Mouse (Mus musculus): ENCODE measurements around the gene Pnrc2. TPM values are rescaled to one million over a fixed set of nuclear protein-coding genes. Genes with fewer than 3 reads are reported as not detected.

Gene Pnrc2
- polyA plus RNA-seq, 1 experiment from 2014 or later: 167 TPM

DNA sequence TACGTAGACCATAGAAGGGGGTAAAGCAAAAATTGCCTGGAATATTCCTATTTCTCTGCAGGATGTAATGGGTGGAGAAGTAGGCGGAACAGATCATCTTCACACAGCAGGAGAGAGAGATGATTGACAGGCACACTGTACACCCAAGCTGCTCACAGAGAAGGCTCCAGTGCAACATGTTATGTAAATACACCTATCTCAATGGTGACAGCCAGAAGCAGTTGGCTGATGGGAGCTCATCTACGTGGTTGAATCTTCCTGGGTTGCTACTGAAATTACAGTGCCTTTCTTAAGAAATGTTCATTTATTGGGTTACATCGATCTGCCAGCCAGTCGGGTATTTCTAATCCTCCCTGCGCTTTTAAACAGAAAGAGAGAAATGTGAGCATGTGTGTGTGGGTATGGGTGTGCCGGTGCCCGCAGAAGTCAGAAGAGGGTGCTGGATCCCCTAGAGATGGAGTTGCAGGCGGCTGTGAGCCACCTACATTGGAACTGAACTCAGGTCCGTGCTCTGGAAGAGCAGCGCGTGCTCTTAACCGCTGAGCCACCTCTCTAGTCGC is 19.6 kb downstream of the Pnrc2 start:
- Histone ChIP-seq H3K4me2 (ENCODE audit: low read length) (no peak overlapping the region), H3K9ac (ENCODE audit: low read length) (no peak overlapping the region), H3K4me3 (ENCODE audit: low read depth, low read length) (no peak overlapping the region), H3K36me3 (ENCODE audit: control insufficient read depth, insufficient read depth, low read length) (peaks cover 8% of the 10 kb centered on the region; the same call in 1 of the 2 replicates), H3K9me3 (ENCODE audit: control insufficient read depth, low read length) (no peaks in the 10 kb centered on the region), H3K4me1 (replicated peaks; ENCODE audit: control insufficient read depth, insufficient read depth, low read length) (peaks cover 26% of the 10 kb centered on the region), H3K27ac (ENCODE audit: low read depth) (0 out of 2 replicates have a peak overlapping the region, but pooled peaks have one; percentile 99), H3K27me3 (replicated peaks; ENCODE audit: control insufficient read depth, insufficient read depth, low read length) (no peaks in the 10 kb centered on the region)
- 90% methylated on average over 14 of the region's 14 CpGs for WGBS
- ATAC-seq (replicated peaks; ENCODE audit: low FRiP score, low TSS enrichment, low read depth) (no peak), DNase-seq (ENCODE audit: low spot score) (peak; percentile 44)

DNA sequence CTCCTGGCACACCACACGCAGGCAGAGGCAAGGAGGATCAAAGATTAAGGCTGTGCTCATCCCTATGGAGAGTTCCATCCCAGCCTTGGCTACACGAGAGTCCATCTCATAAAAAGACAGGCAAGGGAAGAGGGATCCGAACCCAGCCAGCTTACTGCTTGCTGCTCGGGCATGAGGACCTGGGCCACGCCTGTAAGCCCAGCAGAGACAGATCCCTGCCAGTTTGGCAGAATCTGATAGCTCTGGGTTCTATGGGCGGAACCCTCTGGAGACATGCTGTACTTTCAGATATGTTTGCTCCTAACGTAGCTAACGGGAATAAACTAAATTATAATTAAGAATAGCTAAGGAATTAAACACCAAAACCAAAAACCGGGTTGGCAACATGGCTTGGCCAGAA is 21.7 kb downstream of the Pnrc2 start:
- Histone ChIP-seq H3K4me1 (replicated peaks; ENCODE audit: control insufficient read depth, insufficient read depth, low read length) (peaks cover 12% of the 10 kb centered on the region), H3K9me3 (ENCODE audit: control insufficient read depth, low read length) (no peaks in the 10 kb centered on the region), H3K4me2 (ENCODE audit: low read length) (no peak overlapping the region), H3K27me3 (replicated peaks; ENCODE audit: control insufficient read depth, insufficient read depth, low read length) (no peaks in the 10 kb centered on the region), H3K4me3 (ENCODE audit: low read depth, low read length) (no peak overlapping the region), H3K36me3 (ENCODE audit: control insufficient read depth, insufficient read depth, low read length) (no peaks in the 10 kb centered on the region), H3K27ac (ENCODE audit: low read depth) (no peak overlapping the region), H3K9ac (ENCODE audit: low read length) (no peak overlapping the region)
- no peak for ATAC-seq (replicated peaks; ENCODE audit: low FRiP score, low TSS enrichment, low read depth)
- DNase-seq (ENCODE audit: low spot score): peak; percentile 48
- 90% methylated on average over 9 of the region's 9 CpGs for WGBS

DNA sequence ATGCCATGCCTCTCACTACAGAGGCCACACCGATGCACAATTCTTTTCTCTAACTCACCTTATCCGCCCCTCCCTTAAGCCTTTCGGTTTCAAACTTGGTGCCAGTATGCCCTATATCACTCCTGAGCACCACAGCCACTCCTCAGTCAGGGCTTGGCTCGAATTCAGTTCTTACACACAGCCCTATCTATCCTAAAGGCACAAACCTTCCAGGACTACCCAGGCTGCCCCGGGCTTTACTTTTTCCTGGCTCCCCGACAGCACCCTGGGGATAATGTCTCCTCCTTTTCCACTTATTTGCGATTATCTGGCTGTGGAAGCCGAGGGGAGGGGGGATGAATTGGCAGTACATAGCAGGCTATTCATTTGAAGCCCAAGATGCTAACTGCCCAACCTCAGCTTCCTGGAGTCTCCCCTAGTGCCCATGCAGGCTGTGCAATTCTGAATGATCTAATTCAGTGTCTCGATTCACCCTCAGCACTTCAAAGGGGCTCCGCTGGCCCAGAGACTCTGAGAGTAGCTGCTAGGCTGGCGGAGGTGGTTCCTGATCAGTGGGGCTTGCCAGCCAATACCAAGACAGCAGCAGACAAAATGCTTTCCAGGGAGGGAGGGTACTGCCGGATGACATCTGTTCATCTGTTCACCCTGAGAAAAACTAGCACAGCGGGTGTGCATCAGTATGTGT is 23.1 kb downstream of the Pnrc2 start:
- no peaks in the 10 kb centered on the region for H3K36me3 ChIP-seq (ENCODE audit: control insufficient read depth, insufficient read depth, low read length)
- peak; percentile 49 for DNase-seq (ENCODE audit: low spot score)
- H3K4me1 ChIP-seq (replicated peaks; ENCODE audit: control insufficient read depth, insufficient read depth, low read length): peaks cover 12% of the 10 kb centered on the region
- WGBS: 43% methylated on average over 13 of the region's 13 CpGs
- H3K9ac ChIP-seq (ENCODE audit: low read length): no peak overlapping the region
- ATAC-seq (replicated peaks; ENCODE audit: low FRiP score, low TSS enrichment, low read depth): no peak
- H3K9me3 ChIP-seq (ENCODE audit: control insufficient read depth, low read length): no peaks in the 10 kb centered on the region
- H3K4me3 ChIP-seq (ENCODE audit: low read depth, low read length): no peak overlapping the region
- H3K27me3 ChIP-seq (replicated peaks; ENCODE audit: control insufficient read depth, insufficient read depth, low read length): no peaks in the 10 kb centered on the region
- no peak overlapping the region for H3K4me2 ChIP-seq (ENCODE audit: low read length)
- H3K27ac ChIP-seq (ENCODE audit: low read depth): no peak overlapping the region

DNA sequence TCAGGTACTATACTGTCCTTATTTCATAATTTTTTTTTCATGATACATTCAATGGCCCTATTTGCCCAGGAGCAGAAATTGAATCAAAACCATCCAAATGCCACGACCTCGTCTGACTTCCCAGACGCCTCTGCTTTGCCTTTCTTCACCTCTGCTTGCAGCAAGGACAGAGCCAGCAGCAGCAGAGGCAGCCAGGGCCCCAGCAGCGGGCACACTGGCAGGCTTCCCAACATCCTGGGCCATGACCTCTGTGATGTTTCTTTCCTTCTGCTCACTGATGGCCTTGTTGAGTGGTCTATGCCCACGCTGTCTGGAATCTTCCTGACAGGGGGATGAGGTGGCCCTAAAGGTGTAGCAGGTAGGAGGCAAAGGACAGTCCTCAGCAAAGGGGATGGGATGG is 26.1 kb downstream of the Pnrc2 start:
- WGBS: 63% methylated on average over 5 of the region's 5 CpGs
- H3K9me3 ChIP-seq (ENCODE audit: control insufficient read depth, low read length): no peaks in the 10 kb centered on the region

DNA sequence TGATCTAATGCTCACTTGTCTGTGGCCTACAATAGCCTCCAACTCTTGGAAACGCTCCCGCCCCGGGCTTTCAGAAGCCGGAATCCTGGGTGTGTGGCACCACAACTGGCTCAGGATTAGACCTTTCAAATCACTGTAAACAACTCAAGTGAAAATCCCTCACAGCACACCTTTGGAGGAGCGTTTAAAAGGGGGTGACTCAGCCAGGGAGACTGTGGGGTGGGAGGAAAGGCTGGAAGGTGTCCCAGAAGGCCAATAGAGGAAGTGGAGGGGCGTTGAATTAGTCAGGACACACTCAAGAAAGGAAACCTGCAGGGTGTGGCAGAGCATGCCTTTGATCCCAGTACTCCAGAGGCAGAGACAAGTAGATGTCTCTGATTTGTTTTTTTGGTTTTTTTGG is 29.2 kb downstream of the Pnrc2 start:
- WGBS: 79% methylated on average over 6 of the region's 6 CpGs
- no peak overlapping the region for H3K27ac ChIP-seq (ENCODE audit: low read depth)
- H3K4me3 ChIP-seq (ENCODE audit: low read depth, low read length): no peak overlapping the region
- no peaks in the 10 kb centered on the region for H3K27me3 ChIP-seq (replicated peaks; ENCODE audit: control insufficient read depth, insufficient read depth, low read length)
- H3K9me3 ChIP-seq (ENCODE audit: control insufficient read depth, low read length): no peaks in the 10 kb centered on the region
- no peaks in the 10 kb centered on the region for H3K36me3 ChIP-seq (ENCODE audit: control insufficient read depth, insufficient read depth, low read length)
- H3K9ac ChIP-seq (ENCODE audit: low read length): no peak overlapping the region
- no peak overlapping the region for H3K4me2 ChIP-seq (ENCODE audit: low read length)
- DNase-seq (ENCODE audit: low spot score) (no peak), ATAC-seq (replicated peaks; ENCODE audit: low FRiP score, low TSS enrichment, low read depth) (no peak)
- H3K4me1 ChIP-seq (replicated peaks; ENCODE audit: control insufficient read depth, insufficient read depth, low read length): no peaks in the 10 kb centered on the region; the same call in 1 of the 2 replicates

More for the DNA sequence above, 26.1 kb downstream of the Pnrc2 start:
- DNase-seq (ENCODE audit: low spot score) (peak; percentile 33), ATAC-seq (replicated peaks; ENCODE audit: low FRiP score, low TSS enrichment, low read depth) (no peak)
- Histone ChIP-seq H3K9ac (ENCODE audit: low read length) (no peak overlapping the region), H3K4me2 (ENCODE audit: low read length) (no peak overlapping the region), H3K4me1 (replicated peaks; ENCODE audit: control insufficient read depth, insufficient read depth, low read length) (0 out of 2 replicates have a peak, but pooled peaks cover 5% of the 10 kb centered on the region), H3K27ac (ENCODE audit: low read depth) (no peak overlapping the region), H3K27me3 (replicated peaks; ENCODE audit: control insufficient read depth, insufficient read depth, low read length) (no peaks in the 10 kb centered on the region), H3K4me3 (ENCODE audit: low read depth, low read length) (no peak overlapping the region), H3K36me3 (ENCODE audit: control insufficient read depth, insufficient read depth, low read length) (no peaks in the 10 kb centered on the region)

DNA sequence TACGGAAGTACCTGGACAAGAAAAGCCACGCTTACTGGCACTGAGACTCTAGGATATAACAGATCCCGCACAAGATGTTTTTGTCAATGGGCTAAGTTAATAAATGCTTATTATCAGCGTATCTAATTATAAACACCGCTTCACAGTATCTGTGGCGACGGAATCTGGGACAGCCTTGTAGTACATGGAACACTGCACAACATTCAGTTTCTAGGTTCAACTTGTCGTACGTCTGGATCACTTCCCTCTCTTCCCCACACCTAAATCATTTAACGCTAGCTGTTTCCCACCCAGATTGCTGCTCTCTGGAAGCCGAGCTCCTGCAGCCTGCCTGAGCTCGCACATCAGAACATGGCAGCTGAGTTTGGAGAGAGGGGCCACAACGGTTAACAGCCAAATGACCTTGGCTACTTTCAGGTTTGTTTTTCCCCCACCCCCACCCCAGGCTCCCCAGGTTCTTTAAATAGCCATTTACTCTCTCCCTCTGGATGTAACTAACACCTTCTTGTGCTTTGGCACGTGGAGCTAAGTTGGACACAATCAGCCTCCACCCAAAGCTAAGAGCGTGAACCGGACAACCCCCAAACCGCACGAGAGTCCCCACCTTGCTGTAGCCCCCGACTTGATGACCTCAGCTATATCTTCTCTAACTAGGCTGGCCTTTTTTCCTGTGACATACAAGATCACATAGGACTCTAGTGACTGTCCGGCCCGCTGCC is 34.2 kb downstream of the Pnrc2 start:
- no peak for DNase-seq (ENCODE audit: low spot score)
- no peak overlapping the region for H3K9ac ChIP-seq (ENCODE audit: low read length)
- no peaks in the 10 kb centered on the region; the same call in 1 of the 2 replicates for H3K4me1 ChIP-seq (replicated peaks; ENCODE audit: control insufficient read depth, insufficient read depth, low read length)
- H3K27ac ChIP-seq (ENCODE audit: low read depth): no peak overlapping the region
- no peak overlapping the region for H3K4me2 ChIP-seq (ENCODE audit: low read length)
- H3K27me3 ChIP-seq (replicated peaks; ENCODE audit: control insufficient read depth, insufficient read depth, low read length): no peaks in the 10 kb centered on the region
- 63% methylated on average over 21 of the region's 21 CpGs for WGBS
- H3K4me3 ChIP-seq (ENCODE audit: low read depth, low read length): no peak overlapping the region
- no peaks in the 10 kb centered on the region for H3K9me3 ChIP-seq (ENCODE audit: control insufficient read depth, low read length)
- no peak for ATAC-seq (replicated peaks; ENCODE audit: low FRiP score, low TSS enrichment, low read depth)
- H3K36me3 ChIP-seq (ENCODE audit: control insufficient read depth, insufficient read depth, low read length): no peaks in the 10 kb centered on the region

DNA sequence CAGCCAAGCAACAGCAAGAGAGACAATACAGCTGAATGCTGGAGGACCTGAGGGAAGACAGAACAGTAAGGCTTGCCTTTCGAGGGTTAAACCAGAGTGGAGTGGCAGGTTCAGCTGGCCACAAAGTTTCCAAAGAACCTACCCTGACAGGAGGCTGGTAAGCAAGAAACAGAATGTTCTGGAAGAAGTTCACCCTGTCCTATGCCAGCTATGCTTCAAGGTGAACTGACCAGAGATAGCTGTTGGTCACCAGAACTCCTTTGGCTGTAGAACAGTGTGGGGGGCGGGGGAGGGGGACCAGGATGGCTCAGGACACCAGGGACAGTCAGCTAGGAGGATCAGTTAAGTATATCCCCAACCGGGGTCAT is 34.7 kb downstream of the Pnrc2 start:
- Histone ChIP-seq H3K9ac (ENCODE audit: low read length) (no peak overlapping the region), H3K27ac (ENCODE audit: low read depth) (no peak overlapping the region), H3K4me3 (ENCODE audit: low read depth, low read length) (no peak overlapping the region), H3K9me3 (ENCODE audit: control insufficient read depth, low read length) (no peaks in the 10 kb centered on the region), H3K4me1 (replicated peaks; ENCODE audit: control insufficient read depth, insufficient read depth, low read length) (no peaks in the 10 kb centered on the region; the same call in 1 of the 2 replicates), H3K36me3 (ENCODE audit: control insufficient read depth, insufficient read depth, low read length) (no peaks in the 10 kb centered on the region), H3K27me3 (replicated peaks; ENCODE audit: control insufficient read depth, insufficient read depth, low read length) (no peaks in the 10 kb centered on the region), H3K4me2 (ENCODE audit: low read length) (no peak overlapping the region)
- no peak for DNase-seq (ENCODE audit: low spot score)
- WGBS: 65% methylated on average over 3 of the region's 3 CpGs
- ATAC-seq (replicated peaks; ENCODE audit: low FRiP score, low TSS enrichment, low read depth): no peak

DNA sequence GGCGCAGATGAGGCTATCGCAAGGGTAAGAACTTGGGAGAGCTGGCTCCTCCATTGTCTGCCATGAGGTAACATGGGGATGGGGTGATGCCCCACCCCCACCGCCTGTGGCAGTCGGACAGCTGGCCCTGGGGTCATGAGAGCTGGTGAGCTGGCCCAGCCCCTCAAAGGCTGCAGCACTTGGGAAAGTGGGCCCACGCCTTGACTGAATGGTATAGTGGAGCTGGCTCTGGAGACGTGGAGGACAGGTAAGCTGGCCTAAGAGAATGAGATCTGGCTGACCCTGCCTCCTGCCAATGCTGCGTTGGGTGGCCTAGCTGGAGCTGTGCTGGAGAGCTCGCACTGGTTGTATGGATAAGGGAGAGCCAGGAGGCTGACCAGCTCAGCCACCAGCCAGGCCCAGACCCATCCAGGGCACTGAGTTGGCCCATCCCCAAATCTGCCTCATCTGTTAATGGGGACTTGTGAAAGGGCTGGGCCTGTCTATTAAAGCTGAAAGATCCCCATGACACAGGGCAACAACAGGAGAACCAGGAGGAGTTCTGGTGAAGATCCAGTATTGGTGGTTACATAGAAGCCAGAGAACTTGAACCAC is 39.4 kb downstream of the Pnrc2 start:
- Histone ChIP-seq H3K9me3 (ENCODE audit: control insufficient read depth, low read length) (no peaks in the 10 kb centered on the region), H3K9ac (ENCODE audit: low read length) (no peak overlapping the region), H3K27ac (ENCODE audit: low read depth) (no peak overlapping the region), H3K36me3 (ENCODE audit: control insufficient read depth, insufficient read depth, low read length) (no peaks in the 10 kb centered on the region), H3K4me2 (ENCODE audit: low read length) (no peak overlapping the region), H3K4me1 (replicated peaks; ENCODE audit: control insufficient read depth, insufficient read depth, low read length) (peaks cover 4% of the 10 kb centered on the region; the same call in 1 of the 2 replicates), H3K4me3 (ENCODE audit: low read depth, low read length) (no peak overlapping the region), H3K27me3 (replicated peaks; ENCODE audit: control insufficient read depth, insufficient read depth, low read length) (no peaks in the 10 kb centered on the region)
- ATAC-seq (replicated peaks; ENCODE audit: low FRiP score, low TSS enrichment, low read depth) (no peak), DNase-seq (ENCODE audit: low spot score) (no peak)
- 91% methylated on average over 8 of the region's 8 CpGs for WGBS
